Mouse (Mus musculus) bone marrow macrophage, adult 2 months (primary cell): Measurements from ENCODE around the gene 1700008O03Rik.

ENCODE experiments used
- CTCF ChIP-seq: IDR thresholded peaks from 2 replicates; pipeline ENCODE4 v1.5.1; 2012; ENCODE audit warnings: low read depth, mild to moderate bottlenecking, low read length, moderate library complexity
- POLR2A ChIP-seq: IDR thresholded peaks from 2 replicates; pipeline ENCODE4 v1.6.1; 2012; ENCODE audit warnings: mild to moderate bottlenecking, low read depth, low read length, borderline replicate concordance

GRCm38 (mm10) chr7:44340226-44340625 is 45.4 kb downstream of the 1700008O03Rik start:
- TF ChIP-seq CTCF (no peak), POLR2A (no peak)
